Mouse (Mus musculus): ENCODE results near the gene Zic2. TPM values are rescaled to one million over a fixed set of nuclear protein-coding genes. Genes with fewer than 3 reads are reported as not detected.

Gene Zic2
- total and polyA plus RNA-seq, 3 experiments: 0.13 TPM; not detected in 2

- peaks cover 31% of the 10 kb centered on the region for H3K9me3 ChIP-seq (replicated peaks; ENCODE audit: low read length)
- no peak overlapping the region for H3K9ac ChIP-seq (ENCODE audit: insufficient read depth, low read depth)
- DNase-seq (ENCODE audit: extremely low read depth): no peak
- in situ Hi-C loops (cut with MboI; ENCODE audit: low pct_ligation_motif_present, low pct_unique_long_range_greater_than_20kb, low sequenced_read_pairs) (no loop called here), dilution Hi-C loops (cut with MboI; ENCODE audit: extremely low pct_ligation_motif_present, extremely low pct_unique_long_range_greater_than_20kb, low sequenced_read_pairs) (no loop called here)
- no peaks in the 10 kb centered on the region for H3K4me1 ChIP-seq (ENCODE audit: control insufficient read depth in 1 of 2, insufficient read depth in 2 of 2)
- H3K27ac ChIP-seq (ENCODE audit: insufficient read depth, low read depth): no peak overlapping the region
- H3K4me2 ChIP-seq (ENCODE audit: insufficient read depth, low read depth, poor library complexity, severe bottlenecking): no peak overlapping the region
- no peaks in the 10 kb centered on the region for H3K36me3 ChIP-seq (replicated peaks in 1 of 2; ENCODE audit: control insufficient read depth in 1 of 2, insufficient read depth in 1 of 2, low read length in 1 of 2)
- no peak for TF ChIP-seq ELF1 (IDR thresholded peaks at IDR 0.05; ENCODE audit: low read depth, low read length)
- no peak for TF ChIP-seq MXI1 (IDR thresholded peaks at IDR 0.05; ENCODE audit: low read depth, low read length)
- no peak for TF ChIP-seq ZC3H11A (IDR thresholded peaks at IDR 0.05; ENCODE audit: low read depth, low read length)
- no peak for TF ChIP-seq POLR2AphosphoS2 (IDR thresholded peaks at IDR 0.05; ENCODE audit: low read depth, low read length)
- no peak for TF ChIP-seq SMC3 (IDR thresholded peaks at IDR 0.05; ENCODE audit: low read depth, low read length)
- TF ChIP-seq PAX5 (IDR thresholded peaks at IDR 0.05; ENCODE audit: low read length): no peak
- TF ChIP-seq KAT2A (IDR thresholded peaks at IDR 0.05; ENCODE audit: insufficient replicate concordance, low read length): no peak
- H3K4me3 ChIP-seq (replicated peaks in 1 of 3; ENCODE audit: low read depth in 2 of 3, low read length in 2 of 3, poor library complexity in 1 of 3): no peak overlapping the region
- H3K27me3 ChIP-seq (replicated peaks): no peaks in the 10 kb centered on the region
- H3K79me2 ChIP-seq (replicated peaks; ENCODE audit: control insufficient read depth, extremely low read depth, insufficient read depth, poor library complexity, severe bottlenecking): no peaks in the 10 kb centered on the region
Observed at GRCm38 (mm10) chr14:122475557-122476040, 364 bp downstream of the Zic2 start.

DNA sequence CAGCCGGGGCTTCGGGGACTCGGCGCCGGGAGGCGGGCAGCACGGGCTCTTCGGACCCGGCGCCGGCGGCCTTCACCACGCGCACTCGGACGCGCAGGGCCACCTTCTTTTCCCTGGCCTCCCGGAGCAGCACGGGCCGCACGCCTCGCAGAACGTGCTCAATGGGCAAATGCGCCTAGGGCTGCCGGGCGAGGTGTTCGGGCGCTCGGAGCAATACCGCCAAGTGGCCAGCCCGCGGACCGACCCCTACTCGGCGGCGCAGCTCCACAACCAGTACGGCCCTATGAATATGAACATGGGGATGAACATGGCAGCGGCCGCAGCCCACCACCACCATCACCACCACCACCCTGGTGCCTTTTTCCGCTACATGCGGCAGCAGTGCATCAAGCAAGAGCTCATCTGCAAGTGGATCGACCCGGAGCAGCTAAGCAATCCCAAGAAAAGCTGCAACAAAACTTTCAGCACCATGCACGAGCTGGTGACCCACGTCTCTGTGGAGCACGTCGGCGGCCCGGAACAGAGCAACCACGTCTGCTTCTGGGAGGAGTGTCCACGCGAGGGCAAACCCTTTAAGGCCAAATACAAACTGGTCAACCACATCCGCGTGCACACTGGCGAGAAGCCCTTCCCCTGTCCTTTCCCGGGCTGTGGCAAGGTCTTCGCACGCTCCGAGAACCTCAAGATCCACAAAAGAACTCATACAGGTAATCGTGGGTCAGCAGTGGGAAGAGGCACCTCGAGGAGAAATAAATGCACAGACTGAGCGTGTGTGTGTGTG is 996 bp downstream of the Zic2 start:
- Histone ChIP-seq H3K27ac (ENCODE audit: insufficient read depth, low read depth) (no peak overlapping the region), H3K4me1 (ENCODE audit: control insufficient read depth in 1 of 2, insufficient read depth in 2 of 2) (no peaks in the 10 kb centered on the region), H3K9me3 (replicated peaks; ENCODE audit: low read length) (peaks cover 31% of the 10 kb centered on the region), H3K4me3 (replicated peaks in 1 of 3; ENCODE audit: low read depth in 2 of 3, low read length in 2 of 3, poor library complexity in 1 of 3) (no peak overlapping the region), H3K27me3 (replicated peaks) (no peaks in the 10 kb centered on the region), H3K79me2 (replicated peaks; ENCODE audit: control insufficient read depth, extremely low read depth, insufficient read depth, poor library complexity, severe bottlenecking) (no peaks in the 10 kb centered on the region), H3K4me2 (ENCODE audit: insufficient read depth, low read depth, poor library complexity, severe bottlenecking) (no peak overlapping the region), H3K36me3 (replicated peaks in 1 of 2; ENCODE audit: control insufficient read depth in 1 of 2, insufficient read depth in 1 of 2, low read length in 1 of 2) (no peaks in the 10 kb centered on the region), H3K9ac (ENCODE audit: insufficient read depth, low read depth) (no peak overlapping the region)
- TF ChIP-seq POLR2A (IDR thresholded peaks at IDR 0.05; ENCODE audit: low read depth, low read length) (no peak), CTCF (conservative IDR thresholded peaks at IDR 0.05 in 1 of 2, IDR thresholded peaks at IDR 0.05 in 1 of 2; ENCODE audit: low read depth in 2 of 2, low read length in 2 of 2) (no peak), POLR2AphosphoS2 (IDR thresholded peaks at IDR 0.05; ENCODE audit: low read depth, low read length) (no peak), E2F4 (IDR thresholded peaks at IDR 0.05; ENCODE audit: insufficient replicate concordance, low read depth, low read length) (no peak), TBP (conservative IDR thresholded peaks at IDR 0.05; ENCODE audit: low read depth, low read length) (no peak), KAT2A (IDR thresholded peaks at IDR 0.05; ENCODE audit: insufficient replicate concordance, low read length) (no peak), ZMIZ1 (IDR thresholded peaks at IDR 0.05; ENCODE audit: low read depth, low read length) (no peak), IRF4 (IDR thresholded peaks at IDR 0.05; ENCODE audit: low read depth, low read length) (no peak), MYC (IDR thresholded peaks at IDR 0.05; ENCODE audit: low read depth, low read length) (no peak), PAX5 (IDR thresholded peaks at IDR 0.05; ENCODE audit: low read length) (no peak), MAZ (IDR thresholded peaks at IDR 0.05; ENCODE audit: low read depth, low read length) (no peak), ZNF384 (IDR thresholded peaks at IDR 0.05; ENCODE audit: low read depth, low read length) (no peak), JUN (IDR thresholded peaks at IDR 0.05; ENCODE audit: insufficient read depth, low read depth, low read length) (no peak), NRF1 (IDR thresholded peaks at IDR 0.05; ENCODE audit: low read depth, low read length) (no peak)
- dilution Hi-C loops (cut with MboI; ENCODE audit: extremely low pct_ligation_motif_present, extremely low pct_unique_long_range_greater_than_20kb, low sequenced_read_pairs) (no loop called here), in situ Hi-C loops (cut with MboI; ENCODE audit: low pct_ligation_motif_present, low pct_unique_long_range_greater_than_20kb, low sequenced_read_pairs) (no loop called here)
- DNase-seq (ENCODE audit: extremely low read depth): no peak
